Mouse (Mus musculus): ENCODE measurements around the gene Atp5h.

GRCm38 (mm10) chr11:115441417-115441816, 21.7 kb upstream of the Atp5h start:
- TF ChIP-seq CTCF (IDR thresholded peaks at IDR 0.05; ENCODE audit: extremely low read depth, insufficient read depth, low read length) (no peak), POLR2A (IDR thresholded peaks at IDR 0.05; ENCODE audit: extremely low read depth, insufficient read depth, low read length) (no peak)
